Mouse (Mus musculus): ENCODE measurements around the gene Olfr1410. TPM values are rescaled to one million over a fixed set of nuclear protein-coding genes. Genes with fewer than 3 reads are reported as not detected.

Olfr1410 gene
- not detected in 2 replicates for polyA plus RNA-seq (2011; ENCODE audit: insufficient read depth, insufficient read length, low read depth, missing spikeins)

DNA sequence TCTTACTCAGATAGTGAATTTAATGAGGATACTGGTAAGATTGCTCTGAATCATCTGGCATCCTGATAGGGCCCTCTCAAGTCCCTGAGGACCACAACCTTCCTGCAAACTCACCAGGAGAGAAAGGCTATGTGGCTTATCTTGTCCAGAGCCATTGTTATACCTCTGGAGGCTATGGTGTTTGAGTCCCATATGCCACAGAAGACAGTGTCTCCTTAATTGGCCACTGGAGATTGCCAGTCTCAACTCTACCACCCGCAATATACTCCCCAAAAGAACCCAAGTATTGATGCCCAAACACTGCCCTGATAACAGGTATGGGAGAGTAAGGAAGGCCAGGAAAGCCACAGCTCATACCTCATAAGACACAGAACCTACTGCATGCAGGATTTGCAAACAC, at the start of gene Olfr1410:
TSS of gene Olfr1410 (plus strand) at position 301 of the 400 bp plus-strand sequence.
- Histone ChIP-seq H3K4me3 (ENCODE audit: low read depth, low read length) (no peak within 1 kb of the TSS), H3K27me3 (ENCODE audit: control insufficient read depth, insufficient read depth, low read length, poor library complexity, severe bottlenecking) (no peaks in the 10 kb centered on the region), H3K9me3 (replicated peaks; ENCODE audit: control insufficient read depth, insufficient read depth, low read length, poor library complexity, severe bottlenecking) (no peaks in the 10 kb centered on the region), H3K36me3 (ENCODE audit: control insufficient read depth, insufficient read depth, low read length, poor library complexity, severe bottlenecking) (no peaks in the 10 kb centered on the region), H3K9ac (ENCODE audit: low read depth, poor library complexity, severe bottlenecking) (no peak within 1 kb of the TSS), H3K27ac (ENCODE audit: insufficient read depth, low read length) (no peak within 1 kb of the TSS), H3K4me1 (ENCODE audit: control insufficient read depth, insufficient read depth, low read length) (no peaks in the 10 kb centered on the region)
- TF ChIP-seq POLR2A (IDR thresholded peaks at IDR 0.05; ENCODE audit: insufficient read depth, low read length) (no peak), CTCF (IDR thresholded peaks at IDR 0.05; ENCODE audit: low read depth, low read length) (no peak), EP300 (IDR thresholded peaks at IDR 0.05; ENCODE audit: insufficient read depth, low read depth, low read length) (no peak)

DNA sequence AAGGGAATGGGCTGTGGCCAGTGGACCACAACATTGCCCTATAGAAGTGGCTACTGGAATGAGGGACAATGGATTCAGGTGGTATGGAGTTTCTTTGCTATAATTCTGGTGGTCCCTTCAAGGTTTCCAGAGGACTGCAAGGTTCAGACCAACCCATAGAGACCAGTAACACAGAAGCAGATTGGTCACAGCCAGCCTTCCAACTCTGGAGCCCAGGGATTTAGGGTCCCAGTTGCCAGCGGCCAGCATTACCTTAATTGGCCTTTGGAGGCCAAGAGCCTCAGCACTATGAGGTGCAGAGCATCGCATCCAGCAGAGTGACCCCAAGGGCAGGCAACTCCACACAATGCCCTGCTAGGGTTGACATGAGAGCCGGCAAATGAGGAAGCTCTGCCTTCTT, 34.6 kb upstream of the Olfr1410 start, which contains the start of gene Olfr1413:
TSS of gene Olfr1413 (plus strand) at position 301 of the 400 bp plus-strand sequence.
- Histone ChIP-seq H3K9me3 (replicated peaks; ENCODE audit: control insufficient read depth, insufficient read depth, low read length, poor library complexity, severe bottlenecking) (no peaks in the 10 kb centered on the region), H3K27me3 (ENCODE audit: control insufficient read depth, insufficient read depth, low read length, poor library complexity, severe bottlenecking) (no peaks in the 10 kb centered on the region), H3K4me1 (ENCODE audit: control insufficient read depth, insufficient read depth, low read length) (no peaks in the 10 kb centered on the region), H3K27ac (ENCODE audit: insufficient read depth, low read length) (no peak within 1 kb of the TSS), H3K9ac (ENCODE audit: low read depth, poor library complexity, severe bottlenecking) (no peak within 1 kb of the TSS), H3K4me3 (ENCODE audit: low read depth, low read length) (no peak within 1 kb of the TSS), H3K36me3 (ENCODE audit: control insufficient read depth, insufficient read depth, low read length, poor library complexity, severe bottlenecking) (no peaks in the 10 kb centered on the region)
- no peak for TF ChIP-seq POLR2A (IDR thresholded peaks at IDR 0.05; ENCODE audit: insufficient read depth, low read length)

DNA sequence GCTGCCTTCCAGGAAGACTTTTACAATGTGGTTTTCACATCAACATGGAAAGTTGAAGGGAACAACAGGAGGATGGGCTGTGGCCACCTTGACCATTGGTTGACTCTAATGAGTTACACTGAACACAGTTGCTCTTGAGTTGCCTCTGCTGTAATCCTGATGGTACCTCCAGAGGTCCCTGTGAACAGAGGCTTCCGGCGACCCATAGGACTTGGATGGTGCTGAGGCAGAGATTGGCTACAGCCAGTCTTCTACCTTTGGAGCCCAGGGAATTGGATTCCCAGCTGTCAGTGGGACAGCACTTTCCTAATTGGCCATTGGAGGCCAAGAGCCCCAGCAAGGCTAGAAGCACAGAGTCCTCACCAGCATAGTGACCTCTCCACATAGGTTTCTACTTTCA, 20.1 kb upstream of the Olfr1410 start, which contains the start of gene Olfr1412:
TSS of gene Olfr1412 (plus strand) at position 301 of the 400 bp plus-strand sequence.
- Histone ChIP-seq H3K9ac (ENCODE audit: low read depth, poor library complexity, severe bottlenecking) (no peak within 1 kb of the TSS), H3K4me1 (ENCODE audit: control insufficient read depth, insufficient read depth, low read length) (no peaks in the 10 kb centered on the region), H3K4me3 (ENCODE audit: low read depth, low read length) (no peak within 1 kb of the TSS), H3K36me3 (ENCODE audit: control insufficient read depth, insufficient read depth, low read length, poor library complexity, severe bottlenecking) (no peaks in the 10 kb centered on the region), H3K27me3 (ENCODE audit: control insufficient read depth, insufficient read depth, low read length, poor library complexity, severe bottlenecking) (no peaks in the 10 kb centered on the region), H3K27ac (ENCODE audit: insufficient read depth, low read length) (no peak within 1 kb of the TSS), H3K9me3 (replicated peaks; ENCODE audit: control insufficient read depth, insufficient read depth, low read length, poor library complexity, severe bottlenecking) (no peaks in the 10 kb centered on the region; the same call in 1 of the 2 replicates)
- TF ChIP-seq EP300 (IDR thresholded peaks at IDR 0.05; ENCODE audit: insufficient read depth, low read depth, low read length), result no peak
- no peak for TF ChIP-seq CTCF (IDR thresholded peaks at IDR 0.05; ENCODE audit: low read depth, low read length)
- no peak for TF ChIP-seq POLR2A (IDR thresholded peaks at IDR 0.05; ENCODE audit: insufficient read depth, low read length)

DNA sequence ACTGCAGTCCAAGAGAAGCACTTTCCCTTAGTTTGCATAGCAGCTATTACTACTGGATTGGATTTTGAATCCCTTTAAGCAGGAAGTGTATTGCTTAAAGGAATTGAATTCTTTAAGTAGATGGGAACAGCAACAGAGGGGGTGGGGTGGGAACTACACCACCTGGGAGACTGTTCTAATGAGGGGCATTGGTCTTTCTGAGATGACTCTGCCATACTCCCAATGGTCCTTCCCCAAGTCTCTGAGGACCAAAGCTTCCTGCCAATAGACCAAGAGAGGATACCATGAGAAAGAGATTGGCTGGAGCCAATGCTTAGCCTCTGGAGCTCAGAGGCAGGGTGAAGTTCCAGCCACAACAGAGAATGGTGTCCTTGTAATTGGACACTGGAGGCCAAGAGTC, 11.5 kb upstream of the Olfr1410 start, which contains the start of gene Olfr1411:
TSS of gene Olfr1411 (plus strand) at position 301 of the 400 bp plus-strand sequence.
- no peak within 1 kb of the TSS for H3K4me3 ChIP-seq (ENCODE audit: low read depth, low read length)
- no peaks in the 10 kb centered on the region for H3K4me1 ChIP-seq (ENCODE audit: control insufficient read depth, insufficient read depth, low read length)
- no peaks in the 10 kb centered on the region for H3K36me3 ChIP-seq (ENCODE audit: control insufficient read depth, insufficient read depth, low read length, poor library complexity, severe bottlenecking)
- H3K27me3 ChIP-seq (ENCODE audit: control insufficient read depth, insufficient read depth, low read length, poor library complexity, severe bottlenecking), result no peaks in the 10 kb centered on the region; the same call in 1 of the 2 replicates
- no peak within 1 kb of the TSS for H3K27ac ChIP-seq (ENCODE audit: insufficient read depth, low read length)
- TF ChIP-seq CTCF (IDR thresholded peaks at IDR 0.05; ENCODE audit: low read depth, low read length) (no peak), EP300 (IDR thresholded peaks at IDR 0.05; ENCODE audit: insufficient read depth, low read depth, low read length) (no peak), POLR2A (IDR thresholded peaks at IDR 0.05; ENCODE audit: insufficient read depth, low read length) (no peak)
- no peak within 1 kb of the TSS for H3K9ac ChIP-seq (ENCODE audit: low read depth, poor library complexity, severe bottlenecking)
- no peaks in the 10 kb centered on the region; the same call in 1 of the 2 replicates for H3K9me3 ChIP-seq (replicated peaks; ENCODE audit: control insufficient read depth, insufficient read depth, low read length, poor library complexity, severe bottlenecking)

DNA sequence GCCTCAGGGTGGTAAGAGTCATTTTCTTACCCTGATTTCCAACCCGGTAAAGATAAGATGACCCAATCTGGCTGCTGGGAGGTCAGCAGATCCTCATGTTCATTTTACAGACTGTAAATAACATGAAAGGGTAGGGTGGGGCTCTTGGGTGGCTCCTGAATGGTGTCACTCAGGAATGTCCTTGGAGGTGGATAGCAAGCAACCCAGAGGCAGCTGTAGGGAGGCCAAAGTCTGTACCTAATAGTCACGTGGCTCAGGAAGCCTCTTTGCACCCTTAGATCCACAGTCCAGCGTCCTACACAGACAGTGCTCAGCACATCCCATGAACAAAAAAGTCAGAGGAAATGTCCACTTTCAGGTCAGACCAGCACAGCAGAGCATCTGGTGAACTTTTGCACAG, 9.6 kb upstream of the Olfr1410 start:
- Histone ChIP-seq H3K36me3 (ENCODE audit: control insufficient read depth, insufficient read depth, low read length, poor library complexity, severe bottlenecking) (no peaks in the 10 kb centered on the region), H3K27ac (ENCODE audit: insufficient read depth, low read length) (no peak overlapping the region), H3K4me1 (ENCODE audit: control insufficient read depth, insufficient read depth, low read length) (no peaks in the 10 kb centered on the region), H3K9ac (ENCODE audit: low read depth, poor library complexity, severe bottlenecking) (no peak overlapping the region), H3K4me3 (ENCODE audit: low read depth, low read length) (no peak overlapping the region), H3K27me3 (ENCODE audit: control insufficient read depth, insufficient read depth, low read length, poor library complexity, severe bottlenecking) (no peaks in the 10 kb centered on the region; the same call in 1 of the 2 replicates), H3K9me3 (replicated peaks; ENCODE audit: control insufficient read depth, insufficient read depth, low read length, poor library complexity, severe bottlenecking) (no peaks in the 10 kb centered on the region)
- TF ChIP-seq POLR2A (IDR thresholded peaks at IDR 0.05; ENCODE audit: insufficient read depth, low read length) (no peak), EP300 (IDR thresholded peaks at IDR 0.05; ENCODE audit: insufficient read depth, low read depth, low read length) (no peak), CTCF (IDR thresholded peaks at IDR 0.05; ENCODE audit: low read depth, low read length) (no peak)

DNA sequence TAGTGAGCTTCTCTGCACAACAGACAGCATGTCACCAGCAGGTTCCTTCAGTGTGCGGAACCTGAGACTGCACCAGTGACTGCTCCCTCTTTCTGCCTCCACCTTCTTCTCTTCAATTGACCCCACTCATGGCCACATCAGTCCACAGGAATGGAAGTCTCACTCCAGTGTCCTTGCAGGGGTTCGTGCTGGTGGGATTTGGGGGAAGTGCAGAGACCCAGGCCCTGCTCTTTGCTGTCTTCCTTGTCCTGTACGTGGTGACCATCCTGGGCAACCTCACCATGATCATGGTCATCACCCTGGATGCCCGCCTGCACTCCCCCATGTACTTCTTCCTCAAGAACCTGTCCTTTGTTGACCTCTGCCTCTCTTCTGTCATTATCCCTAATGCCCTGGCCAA, 2.1 kb downstream of the Olfr1410 start:
- TF ChIP-seq CTCF (IDR thresholded peaks at IDR 0.05; ENCODE audit: low read depth, low read length), result no peak
- no peak for TF ChIP-seq POLR2A (IDR thresholded peaks at IDR 0.05; ENCODE audit: insufficient read depth, low read length)
- no peak for TF ChIP-seq EP300 (IDR thresholded peaks at IDR 0.05; ENCODE audit: insufficient read depth, low read depth, low read length)
- Histone ChIP-seq H3K36me3 (ENCODE audit: control insufficient read depth, insufficient read depth, low read length, poor library complexity, severe bottlenecking) (no peaks in the 10 kb centered on the region), H3K4me3 (ENCODE audit: low read depth, low read length) (no peak overlapping the region), H3K27me3 (ENCODE audit: control insufficient read depth, insufficient read depth, low read length, poor library complexity, severe bottlenecking) (no peaks in the 10 kb centered on the region), H3K27ac (ENCODE audit: insufficient read depth, low read length) (no peak overlapping the region), H3K9ac (ENCODE audit: low read depth, poor library complexity, severe bottlenecking) (no peak overlapping the region), H3K4me1 (ENCODE audit: control insufficient read depth, insufficient read depth, low read length) (no peaks in the 10 kb centered on the region), H3K9me3 (replicated peaks; ENCODE audit: control insufficient read depth, insufficient read depth, low read length, poor library complexity, severe bottlenecking) (no peaks in the 10 kb centered on the region)

Data from ES-Bruce4 (cell line).